Mouse (Mus musculus) embryonic facial prominence, embryonic 14.5 days (tissue): ENCODE data around the gene Fcrl1. TPM values are rescaled to one million over a fixed set of nuclear protein-coding genes. Genes with fewer than 3 reads are reported as not detected.
"Not testable (repeated sequence)": the region's sequence is repeated elsewhere in the genome, so short reads cannot be mapped to it uniquely, and the experiment has no call there.

Source experiments
- ATAC-seq: fragments of 200-750 bp; cut with Nextera tagmentation; 2 replicates; pipeline ENCODE4 v1.8.0; 2017; ENCODE audit warnings: low read depth, moderate number of reproducible peaks, moderate TSS enrichment
- DNase-seq: peaks from one replicate; pipeline ENCODE4 v3.0.0-alpha.2; 2015; ENCODE audit warnings: low spot score
- H3K27ac ChIP-seq: fragments of 300-500 bp; sonication (generic); replicated peaks from 2 replicates; pipeline ENCODE4 v1.5.1; 2014; ENCODE audit warnings: low read depth, mild to moderate bottlenecking, low read length, moderate library complexity
- H3K27me3 ChIP-seq: fragments of 300-500 bp; sonication (generic); replicated peaks from 2 replicates; pipeline ENCODE4 v1.6.1; 2014; ENCODE audit warnings: low read length; ENCODE audit not compliant: control insufficient read depth, insufficient read depth
- H3K36me3 ChIP-seq: fragments of 300-500 bp; sonication (generic); 2 replicates; pipeline ENCODE4 v1.6.1; 2014; ENCODE audit warnings: low read length, mixed read lengths; ENCODE audit not compliant: control insufficient read depth, insufficient read depth
- H3K4me1 ChIP-seq: fragments of 300-500 bp; sonication (generic); 2 replicates; pipeline ENCODE4 v1.6.1; 2014; ENCODE audit warnings: antibody characterized with exemption, low read length; ENCODE audit not compliant: control insufficient read depth, insufficient read depth
- H3K4me2 ChIP-seq: fragments of 300-500 bp; sonication (generic); 2 replicates; pipeline ENCODE4 v1.6.1; 2014; ENCODE audit warnings: low read depth, mild to moderate bottlenecking, low read length, moderate library complexity, mixed read lengths
- H3K4me3 ChIP-seq: fragments of 300-500 bp; sonication (generic); 2 replicates; pipeline ENCODE4 v1.5.1; 2014; ENCODE audit warnings: low read depth, mild to moderate bottlenecking, low read length
- H3K9ac ChIP-seq: fragments of 300-500 bp; sonication (generic); 2 replicates; pipeline ENCODE4 v1.6.1; 2014; ENCODE audit warnings: low read depth, mild to moderate bottlenecking, low read length, moderate library complexity, mixed read lengths
- H3K9me3 ChIP-seq: fragments of 300-500 bp; sonication (generic); 2 replicates; pipeline ENCODE4 v1.6.1; 2016; ENCODE audit warnings: low read length; ENCODE audit not compliant: control insufficient read depth
- WGBS: fragments of 180-500 bp; shearing (Covaris S2); extraction: QIAGEN DNeasy Blood & Tissue Kit; methylation state at CpG from one replicate; pipeline ENCODE4 v1.1.7; 2014; 5-methylcytosine and 5-hydroxymethylcytosine counted together
- polyA plus RNA-seq: library from polyadenylated mRNA; unstranded; fragments of >200 nt; fragmentation: Nextera tagmentation; extraction: Ambion mirVana; gene quantifications from 2 replicates; pipeline ENCODE4 v1.2.1, GENCODE M21; 2014

Gene Fcrl1
- polyA plus RNA-seq = 0.11 and 0.69 TPM in 2 replicates

DNA sequence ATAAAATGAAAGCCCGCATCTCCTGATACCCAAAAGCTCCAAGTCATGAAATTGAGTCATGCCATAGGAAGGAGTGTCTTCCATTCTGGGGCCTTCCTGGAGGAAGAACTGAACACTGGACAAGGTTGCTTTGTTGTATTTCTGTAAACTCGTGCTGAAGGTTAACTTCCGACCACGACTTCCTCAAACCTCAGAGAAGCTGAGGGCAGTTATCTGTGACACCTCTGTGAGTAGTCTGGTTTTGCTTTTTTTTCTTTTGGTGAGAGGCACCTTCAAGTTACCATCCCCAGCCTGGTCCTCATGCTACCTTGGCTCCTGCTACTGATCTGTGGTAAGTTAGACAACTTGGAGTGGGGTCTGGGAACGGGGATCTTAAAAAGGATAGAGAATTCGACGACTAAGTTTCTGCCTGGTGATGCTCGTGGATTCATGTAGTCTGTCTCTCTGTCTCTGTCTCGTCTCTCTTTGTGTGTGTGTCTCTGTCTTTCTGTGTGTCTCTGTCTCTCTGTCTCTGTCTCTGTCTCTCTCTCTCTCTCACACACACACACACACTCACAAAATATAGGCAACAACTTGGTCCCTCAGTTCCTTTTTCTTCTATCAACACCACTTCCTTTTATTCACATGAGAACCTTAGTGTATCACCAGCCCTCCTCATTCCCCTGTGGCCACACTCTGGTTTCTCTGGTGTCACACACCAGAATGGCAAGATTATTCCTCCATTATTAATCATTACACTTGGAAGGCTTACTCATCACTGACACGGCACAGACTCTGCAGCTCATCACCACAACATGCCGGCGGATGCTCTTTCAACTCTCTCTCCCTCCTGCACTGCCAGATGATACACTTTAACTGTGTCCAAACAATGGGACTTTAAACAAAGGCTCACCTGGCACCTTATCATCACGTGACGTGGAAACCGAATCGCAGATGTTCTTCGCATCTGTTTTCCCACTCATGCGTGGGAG, at the start of gene Fcrl1:
Gene Fcrl1 (plus strand): TSS at position 193 of the 971 bp plus-strand sequence.
- WGBS = 83% methylated on average over 18 of the region's 18 CpGs
- no peaks in the 10 kb centered on the region for H3K27me3 ChIP-seq

DNA sequence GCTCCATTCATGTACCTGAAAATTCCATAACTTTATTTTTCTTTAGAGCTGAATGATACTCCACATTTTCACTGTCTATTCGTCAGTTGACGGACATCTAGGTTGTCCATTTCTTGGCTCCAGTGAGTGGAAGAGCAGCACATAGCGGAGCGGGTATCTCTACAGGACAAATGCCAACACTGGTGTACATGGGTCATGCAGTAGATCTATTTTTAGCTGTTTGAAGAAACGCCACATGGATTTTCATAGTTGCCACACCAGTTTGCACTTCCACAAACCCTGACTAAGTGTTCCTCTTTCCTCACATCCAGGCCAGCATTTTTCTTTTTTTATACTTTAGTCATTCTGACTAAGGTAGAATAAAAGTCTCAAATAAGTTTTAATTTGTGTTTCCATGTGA, 38.3 kb upstream of the Fcrl1 start:
- no peaks in the 10 kb centered on the region for H3K36me3 ChIP-seq
- no peak overlapping the region for H3K9ac ChIP-seq
- H3K4me1 ChIP-seq = no peaks in the 10 kb centered on the region
- H3K9me3 ChIP-seq = no peaks in the 10 kb centered on the region
- no peak overlapping the region for H3K4me3 ChIP-seq
- ATAC-seq (no peak), DNase-seq (no peak)
- 81% methylated on average over 5 of the region's 5 CpGs for WGBS
- no peaks in the 10 kb centered on the region for H3K27me3 ChIP-seq
- H3K27ac ChIP-seq = no peak overlapping the region
- H3K4me2 ChIP-seq = no peak overlapping the region

More for the DNA sequence above, at the start of gene Fcrl1:
- ATAC-seq = no peak
- Histone ChIP-seq H3K27ac (no peak within 1 kb of the TSS), H3K4me1 (no peaks in the 10 kb centered on the region), H3K36me3 (no peaks in the 10 kb centered on the region), H3K4me3 (no peak within 1 kb of the TSS), H3K9ac (no peak within 1 kb of the TSS), H3K4me2 (no peak within 1 kb of the TSS), H3K9me3 (no peaks in the 10 kb centered on the region)
- no peak for DNase-seq

GRCm38 (mm10) chr3:87350992-87351391, 25.2 kb upstream of the Fcrl1 start:
- not testable (repeated sequence) for H3K27me3 ChIP-seq, H3K36me3 ChIP-seq, DNase-seq, H3K27ac ChIP-seq, H3K9ac ChIP-seq, H3K4me3 ChIP-seq, H3K4me1 ChIP-seq, H3K9me3 ChIP-seq, ATAC-seq, H3K4me2 ChIP-seq
- 89% methylated on average over 2 of the region's 2 CpGs for WGBS

DNA sequence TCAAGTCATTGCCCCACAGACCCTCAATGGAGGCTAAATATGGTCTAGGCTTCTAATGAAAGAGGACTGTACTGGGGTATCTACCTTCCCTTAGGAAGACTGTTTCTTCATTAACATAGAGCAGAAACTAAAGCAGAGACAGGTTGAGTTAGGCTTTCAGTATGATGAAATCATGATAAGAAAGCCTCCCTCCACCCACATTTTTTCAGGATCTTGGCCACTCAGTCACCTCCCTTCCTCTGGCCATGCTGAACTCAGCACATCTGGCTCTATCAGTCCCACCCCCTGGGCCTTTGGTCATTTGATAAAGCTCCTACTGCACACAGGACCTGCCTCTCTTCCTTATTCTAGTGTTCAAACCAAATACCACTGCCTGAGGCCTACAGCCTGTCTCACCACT, 18.6 kb upstream of the Fcrl1 start, which contains the start of gene Cd5l:
Gene Cd5l (plus strand): TSS at position 301 of the 400 bp plus-strand sequence.
- Histone ChIP-seq H3K4me1 (no peaks in the 10 kb centered on the region), H3K4me3 (no peak within 1 kb of the TSS), H3K36me3 (no peaks in the 10 kb centered on the region), H3K27ac (no peak within 1 kb of the TSS), H3K9me3 (no peaks in the 10 kb centered on the region), H3K27me3 (no peaks in the 10 kb centered on the region), H3K9ac (no peak within 1 kb of the TSS), H3K4me2 (no peak within 1 kb of the TSS)
- DNase-seq (no peak), ATAC-seq (no peak)

- no peaks in the 10 kb centered on the region for H3K9me3 ChIP-seq
- no peaks in the 10 kb centered on the region for H3K27me3 ChIP-seq
- no peaks in the 10 kb centered on the region for H3K4me1 ChIP-seq
- ATAC-seq = no peak
- no peaks in the 10 kb centered on the region for H3K36me3 ChIP-seq
- no peak for DNase-seq
- H3K4me2 ChIP-seq = no peak overlapping the region
- no peak overlapping the region for H3K4me3 ChIP-seq
- H3K27ac ChIP-seq = no peak overlapping the region
- no peak overlapping the region for H3K9ac ChIP-seq
Observed at GRCm38 (mm10) chr3:87359215-87359614, 17.0 kb upstream of the Fcrl1 start.

GRCm38 (mm10) chr3:87360466-87360865, 15.7 kb upstream of the Fcrl1 start:
- Histone ChIP-seq H3K36me3 (no peaks in the 10 kb centered on the region), H3K4me1 (no peaks in the 10 kb centered on the region), H3K4me2 (no peak overlapping the region), H3K9ac (no peak overlapping the region), H3K27ac (no peak overlapping the region), H3K9me3 (no peaks in the 10 kb centered on the region), H3K27me3 (no peaks in the 10 kb centered on the region), H3K4me3 (no peak overlapping the region)
- no peak for ATAC-seq
- no peak for DNase-seq
- WGBS = 79% methylated on average over 6 of the region's 6 CpGs

DNA sequence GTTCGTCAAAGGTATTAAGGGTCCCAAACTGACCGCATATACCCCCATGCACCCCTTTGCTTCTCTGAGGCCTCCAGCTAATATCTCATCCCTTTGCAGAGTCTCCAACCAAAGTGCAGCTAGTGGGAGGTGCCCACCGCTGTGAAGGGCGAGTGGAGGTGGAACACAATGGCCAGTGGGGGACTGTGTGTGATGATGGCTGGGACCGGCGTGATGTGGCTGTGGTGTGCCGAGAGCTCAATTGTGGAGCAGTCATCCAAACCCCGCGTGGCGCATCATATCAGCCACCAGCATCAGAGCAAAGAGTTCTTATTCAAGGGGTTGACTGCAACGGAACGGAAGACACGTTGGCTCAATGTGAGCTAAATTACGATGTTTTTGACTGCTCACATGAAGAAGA, 10.5 kb upstream of the Fcrl1 start:
- no peak overlapping the region for H3K9ac ChIP-seq
- H3K36me3 ChIP-seq = no peaks in the 10 kb centered on the region
- H3K4me3 ChIP-seq = no peak overlapping the region
- H3K4me2 ChIP-seq = no peak overlapping the region
- H3K27me3 ChIP-seq = no peaks in the 10 kb centered on the region
- H3K9me3 ChIP-seq = no peaks in the 10 kb centered on the region
- H3K4me1 ChIP-seq = no peaks in the 10 kb centered on the region
- ATAC-seq = no peak
- DNase-seq = no peak
- 94% methylated on average over 14 of the region's 14 CpGs for WGBS
- H3K27ac ChIP-seq = no peak overlapping the region

DNA sequence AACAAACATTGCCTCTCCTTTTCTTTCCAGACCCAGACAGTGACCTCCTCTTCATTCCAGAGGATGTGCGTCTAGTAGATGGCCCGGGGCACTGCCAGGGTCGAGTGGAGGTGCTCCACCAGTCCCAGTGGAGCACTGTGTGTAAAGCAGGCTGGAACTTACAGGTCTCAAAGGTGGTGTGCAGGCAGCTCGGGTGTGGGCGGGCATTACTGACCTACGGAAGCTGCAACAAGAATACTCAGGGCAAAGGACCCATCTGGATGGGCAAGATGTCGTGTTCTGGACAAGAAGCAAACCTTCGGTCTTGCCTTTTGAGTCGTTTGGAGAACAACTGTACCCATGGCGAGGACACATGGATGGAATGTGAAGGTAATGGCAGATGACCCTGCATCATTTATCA, 8.7 kb upstream of the Fcrl1 start:
- Histone ChIP-seq H3K9me3 (no peaks in the 10 kb centered on the region), H3K27ac (no peak overlapping the region), H3K4me1 (no peaks in the 10 kb centered on the region), H3K27me3 (no peaks in the 10 kb centered on the region), H3K9ac (no peak overlapping the region), H3K4me3 (no peak overlapping the region), H3K36me3 (no peaks in the 10 kb centered on the region), H3K4me2 (no peak overlapping the region)
- ATAC-seq (no peak), DNase-seq (no peak)
- WGBS = 78% methylated on average over 10 of the region's 10 CpGs

- Histone ChIP-seq H3K4me3 (no peak overlapping the region), H3K27ac (no peak overlapping the region), H3K9ac (no peak overlapping the region), H3K27me3 (no peaks in the 10 kb centered on the region), H3K36me3 (no peaks in the 10 kb centered on the region), H3K9me3 (no peaks in the 10 kb centered on the region), H3K4me2 (no peak overlapping the region), H3K4me1 (no peaks in the 10 kb centered on the region)
- no peak for DNase-seq
- no peak for ATAC-seq
- WGBS = 60% methylated on average over 5 of the region's 5 CpGs
Observed at GRCm38 (mm10) chr3:87369181-87369580, 7.0 kb upstream of the Fcrl1 start.
